25 mouse cellular contexts compared by ENCODE assay signal in the genomic region with DNA sequence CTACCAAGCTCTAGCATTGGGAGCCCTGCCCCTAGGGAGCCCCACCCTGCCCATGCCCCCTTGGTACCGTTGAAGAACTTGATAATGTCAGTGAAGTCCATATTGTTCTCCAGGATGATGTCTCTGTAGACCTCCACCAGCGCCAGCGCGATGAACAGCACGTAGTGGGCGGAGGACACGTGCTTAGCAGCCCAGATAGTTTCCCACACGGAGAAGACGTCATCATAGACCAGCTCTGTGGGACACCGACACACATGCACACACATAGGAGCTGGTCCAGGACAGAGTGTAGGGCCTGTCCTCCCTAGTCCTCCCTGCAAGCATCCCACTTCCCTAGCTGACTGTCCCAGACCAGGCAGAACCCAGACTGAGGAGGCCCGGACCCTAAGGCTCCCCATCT. TPM values are rescaled to one million over a fixed set of nuclear protein-coding genes. Genes with fewer than 3 reads are reported as not detected.
"Had no signal": no experiment of that assay in that cellular context is flagged by ENCODE, and none has a peak within 500 bp of the region (broad histone marks: within the 10 kb centered on the region; RNA-seq: fewer than 3 reads in every experiment).

No protein-coding gene starts in this region.

- H3K9me3 ChIP-seq: limb, embryonic 15.5 days; liver, embryonic 12.5 days; midbrain, embryonic 10.5 days; neural tube, embryonic 15.5 days had no signal

- H3K36me3 ChIP-seq: limb, embryonic 15.5 days; liver, embryonic 12.5 days had no signal

- H3K4me3 ChIP-seq: left cerebral cortex, adult 2 months; limb, embryonic 15.5 days; liver, embryonic 12.5 days; midbrain, embryonic 10.5 days; myocyte; neural tube, embryonic 15.5 days had no signal

- H3K4me1 ChIP-seq: limb, embryonic 15.5 days; liver, embryonic 12.5 days; midbrain, embryonic 10.5 days; neural tube, embryonic 15.5 days had no signal

- H3K27me3 ChIP-seq: limb, embryonic 15.5 days; liver, embryonic 12.5 days; neural tube, embryonic 15.5 days had no signal

- ATAC-seq: liver, embryonic 12.5 days had no signal

- H3K27ac ChIP-seq: kidney, postnatal 0 days; left cerebral cortex, adult 2 months; liver, embryonic 12.5 days; midbrain, embryonic 10.5 days; neural tube, embryonic 15.5 days had no signal

- DNase-seq: kidney, adult 11 months; kidney, adult 9 months; kidney, postnatal 36 days; lung, embryonic 14.5 days; lung, postnatal 10 days; lung, postnatal 4 days; midbrain, embryonic 14.5 days; spleen, adult 18-20 months; thymus, adult 2 months; thymus, postnatal 25 days had no signal

- H3K9ac ChIP-seq: limb, embryonic 15.5 days; liver, embryonic 12.5 days; lung, embryonic 14.5 days; neural tube, embryonic 15.5 days had no signal

- H3K4me2 ChIP-seq: limb, embryonic 15.5 days; liver, embryonic 12.5 days; lung, embryonic 14.5 days; neural tube, embryonic 15.5 days had no signal

RNA-seq across cellular contexts. Expression of gene Tmem211, which starts 24.1 kb away (rescaled TPM):
- total RNA-seq: left cerebral cortex, adult 2 months; left cerebral cortex, postnatal 25 days; megakaryocyte, adult 5-6 weeks had no signal
- polyA plus RNA-seq: intestine, embryonic 14.5 days; limb, embryonic 11.5 days; liver, embryonic 12.5 days; liver, embryonic 16.5 days; lung, embryonic 14.5 days; midbrain, embryonic 10.5 days; midbrain, embryonic 14.5 days; myocyte; neural tube, embryonic 11.5 days; neural tube, embryonic 15.5 days; stomach, embryonic 14.5 days; testis, adult 2 months; thymus, adult 2 months had no signal

RNA-seq across cellular contexts. Expression of gene Sgsm1, which starts 59.8 kb away (rescaled TPM):
- total RNA-seq: megakaryocyte, adult 5-6 weeks had no signal
